Mouse (Mus musculus): ENCODE measurements around the gene Camsap2. TPM values are rescaled to one million over a fixed set of nuclear protein-coding genes. Genes with fewer than 3 reads are reported as not detected.

Camsap2 gene
- polyA plus RNA-seq, 1 experiment from 2014 or later, result 11.7 TPM

DNA sequence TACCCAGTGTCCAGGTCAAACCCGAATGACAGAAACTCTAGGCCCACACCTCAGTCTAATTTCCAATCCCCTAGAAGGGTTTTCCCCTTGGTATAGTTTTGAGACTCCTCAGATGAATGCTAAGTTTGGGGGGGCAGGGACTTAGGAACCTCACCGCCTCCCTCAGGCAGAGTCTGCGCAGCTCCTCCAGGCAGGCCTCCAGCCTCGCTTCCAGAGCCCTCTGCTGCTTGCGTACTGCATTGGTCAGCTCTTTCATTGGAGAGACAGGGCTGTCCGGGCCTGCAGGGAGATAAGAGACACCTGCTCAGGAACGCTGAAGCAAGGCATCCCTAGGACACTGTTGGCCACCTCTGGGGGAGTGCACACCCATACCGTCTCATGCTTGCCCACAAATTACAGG lies 119.3 kb downstream of the Camsap2 start:
- Histone ChIP-seq H3K36me3 (peaks cover 70% of the 10 kb centered on the region), H3K27me3 (ENCODE audit: low read depth, poor library complexity, severe bottlenecking) (no peaks in the 10 kb centered on the region), H3K4me3 (no peak overlapping the region), H3K9me3 (replicated peaks) (no peaks in the 10 kb centered on the region), H3K27ac (no peak overlapping the region), H3K4me1 (peaks cover 40% of the 10 kb centered on the region)
- WGBS, result 88% methylated on average over 8 of the region's 8 CpGs
- no peak for DNase-seq (ENCODE audit: low spot score)

DNA sequence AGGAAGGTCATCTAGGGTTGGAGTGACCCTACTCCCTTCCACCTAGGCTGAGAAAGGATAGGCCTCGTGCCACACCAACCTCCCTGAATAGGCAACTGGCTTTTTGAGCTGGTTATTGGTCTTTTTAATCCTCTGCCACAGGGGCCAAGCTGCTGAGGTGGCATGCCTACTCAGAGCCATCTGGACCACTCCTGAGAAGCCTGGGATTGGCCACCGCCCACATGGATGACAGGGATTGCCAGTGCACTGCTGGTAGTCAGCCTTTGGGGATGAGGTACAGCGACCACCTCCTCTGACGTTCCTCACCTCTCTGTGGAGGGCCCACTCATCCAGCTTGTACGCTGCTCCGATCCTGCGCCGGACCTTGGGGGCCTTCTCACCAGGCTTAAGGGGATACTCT lies 120.1 kb downstream of the Camsap2 start:
- H3K27me3 ChIP-seq (ENCODE audit: low read depth, poor library complexity, severe bottlenecking), result no peaks in the 10 kb centered on the region
- 94% methylated on average over 8 of the region's 8 CpGs for WGBS
- no peak overlapping the region for H3K27ac ChIP-seq
- peaks cover 32% of the 10 kb centered on the region for H3K4me1 ChIP-seq
- peaks cover 78% of the 10 kb centered on the region for H3K36me3 ChIP-seq
- H3K9me3 ChIP-seq (replicated peaks), result no peaks in the 10 kb centered on the region
- DNase-seq (ENCODE audit: low spot score), result no peak
- H3K4me3 ChIP-seq, result no peak overlapping the region

DNA sequence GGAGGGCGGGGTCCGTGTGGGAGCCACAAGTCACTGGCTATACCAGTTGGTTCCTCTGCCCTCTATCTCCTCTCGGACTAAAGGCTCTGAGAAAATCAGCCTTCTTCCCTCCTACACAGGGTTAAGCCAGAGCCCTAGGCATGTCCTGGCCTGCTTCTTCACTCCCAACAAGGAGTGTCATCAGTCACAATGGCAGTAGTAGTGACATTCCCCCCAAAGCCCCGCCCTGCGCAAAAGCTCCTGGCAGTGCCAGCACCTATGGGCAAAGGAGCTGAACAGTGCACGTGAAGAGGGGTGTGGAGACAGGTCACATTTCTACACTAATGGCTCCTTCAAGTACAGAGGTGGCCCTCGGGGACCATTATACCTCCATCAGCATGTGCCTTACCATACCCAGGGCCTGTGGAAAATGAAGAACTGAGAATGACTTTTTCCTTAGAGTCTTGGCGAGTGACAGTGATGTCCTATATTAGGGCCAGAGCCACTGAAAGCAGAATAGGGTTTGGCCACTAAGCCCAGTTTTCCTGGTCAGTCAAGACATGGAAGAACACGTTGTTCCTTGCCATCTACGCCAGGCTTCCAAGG lies 122.1 kb downstream of the Camsap2 start:
- 82% methylated on average over 10 of the region's 10 CpGs for WGBS
- Histone ChIP-seq H3K4me3 (no peak overlapping the region), H3K36me3 (peaks cover 98% of the 10 kb centered on the region), H3K4me1 (peaks cover 12% of the 10 kb centered on the region), H3K9me3 (replicated peaks) (no peaks in the 10 kb centered on the region), H3K27ac (no peak overlapping the region), H3K27me3 (ENCODE audit: low read depth, poor library complexity, severe bottlenecking) (no peaks in the 10 kb centered on the region)
- DNase-seq (ENCODE audit: low spot score), result no peak

DNA sequence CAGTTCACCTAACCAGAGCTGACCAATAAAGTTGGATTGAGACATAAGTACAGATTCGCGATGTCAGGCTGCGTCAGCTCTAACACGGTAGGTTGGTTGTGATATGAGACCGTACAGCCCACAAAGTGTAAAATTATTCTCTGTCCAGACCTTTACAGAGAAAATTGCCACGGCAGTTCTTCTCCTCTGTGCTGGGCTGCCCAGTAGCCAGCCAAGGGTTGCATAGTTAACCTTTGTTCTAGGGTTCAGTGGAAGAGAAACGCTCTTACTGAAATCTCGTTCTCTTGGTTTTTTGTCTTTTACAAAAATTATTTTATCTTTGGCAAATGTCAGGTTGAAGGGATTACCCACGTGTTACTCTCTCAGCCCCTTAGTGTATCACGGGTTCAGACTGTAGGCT lies 123.5 kb downstream of the Camsap2 start:
- DNase-seq (ENCODE audit: low spot score), result no peak
- Histone ChIP-seq H3K4me3 (no peak overlapping the region), H3K27ac (no peak overlapping the region), H3K27me3 (ENCODE audit: low read depth, poor library complexity, severe bottlenecking) (no peaks in the 10 kb centered on the region), H3K4me1 (no peaks in the 10 kb centered on the region), H3K36me3 (peaks cover 100% of the 10 kb centered on the region), H3K9me3 (replicated peaks) (no peaks in the 10 kb centered on the region)
- WGBS, result 92% methylated on average over 10 of the region's 10 CpGs

DNA sequence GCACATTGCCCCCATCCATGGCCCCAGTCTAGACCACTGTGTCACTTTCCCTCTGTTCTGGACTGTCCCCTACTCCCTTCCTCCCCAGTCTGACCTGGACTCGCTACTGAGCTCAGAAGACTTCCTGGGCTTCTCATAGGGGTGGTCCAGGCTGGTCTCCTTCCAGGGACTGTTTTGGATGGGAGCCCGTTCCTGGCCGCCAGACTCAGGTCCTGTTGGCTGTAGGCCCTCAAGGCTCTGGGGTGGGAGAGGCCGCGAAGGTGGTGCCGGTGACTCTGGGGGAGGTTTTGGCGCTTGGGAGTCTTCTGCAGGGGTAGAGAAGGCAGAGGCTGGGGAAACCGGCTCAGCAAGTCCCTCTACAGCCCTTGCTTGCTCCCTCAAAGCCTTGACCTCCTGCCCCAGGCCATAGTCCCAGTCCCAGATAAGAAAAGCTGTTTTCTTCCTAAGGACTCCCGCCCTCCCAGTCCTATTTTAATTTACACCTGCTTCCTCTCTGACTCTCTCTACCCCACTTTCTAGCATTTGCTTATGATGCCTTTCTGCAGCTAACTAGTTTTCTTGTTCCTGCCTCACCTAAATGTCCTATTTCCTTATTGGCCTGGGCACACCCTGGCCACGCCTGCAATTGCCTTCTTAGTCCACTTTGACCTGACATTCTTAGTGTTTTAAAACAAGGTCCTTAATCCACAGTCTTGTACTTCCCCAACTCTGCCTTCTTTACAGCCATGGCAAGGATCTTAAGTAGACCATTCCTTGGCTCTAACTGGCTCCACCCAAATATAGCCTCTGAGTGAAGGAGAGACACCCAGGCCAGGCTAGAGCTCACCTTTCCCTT lies 125.7 kb downstream of the Camsap2 start:
- H3K4me3 ChIP-seq, result no peak overlapping the region
- no peaks in the 10 kb centered on the region for H3K4me1 ChIP-seq
- DNase-seq (ENCODE audit: low spot score), result no peak
- WGBS, result 80% methylated on average over 10 of the region's 10 CpGs
- no peaks in the 10 kb centered on the region for H3K9me3 ChIP-seq (replicated peaks)
- H3K27me3 ChIP-seq (ENCODE audit: low read depth, poor library complexity, severe bottlenecking), result no peaks in the 10 kb centered on the region
- H3K36me3 ChIP-seq, result peaks cover 100% of the 10 kb centered on the region
- H3K27ac ChIP-seq, result no peak overlapping the region

Other genes with a start within 250 kb of the Camsap2 start
- gene Kif21b, start 214.7 kb downstream of the Camsap2 start, polyA plus RNA-seq (2016; fragmentation: Nextera tagmentation; extraction: Ambion mirVana), result 7.2 and 10.9 TPM in 2 replicates
- gene Mroh3, start 133.3 kb downstream of the Camsap2 start, polyA plus RNA-seq (2016; fragmentation: Nextera tagmentation; extraction: Ambion mirVana), result 0.15 and 0.25 TPM in 2 replicates
- 23.6 and 29.2 TPM in 2 replicates for gene Inava, start 111.8 kb downstream of the Camsap2 start, polyA plus RNA-seq (2016; fragmentation: Nextera tagmentation; extraction: Ambion mirVana)
- not detected in 2 replicates for gene Gpr25, start 85.2 kb downstream of the Camsap2 start, polyA plus RNA-seq (2016; fragmentation: Nextera tagmentation; extraction: Ambion mirVana)
- gene Ddx59, start 69.2 kb upstream of the Camsap2 start, polyA plus RNA-seq (2016; fragmentation: Nextera tagmentation; extraction: Ambion mirVana), result 16.5 and 17.8 TPM in 2 replicates
- 7.7 and 9.8 TPM in 2 replicates for gene Kif14, start 120.2 kb upstream of the Camsap2 start, polyA plus RNA-seq (2016; fragmentation: Nextera tagmentation; extraction: Ambion mirVana)

All from limb, embryonic 10.5 days (tissue).